Mouse (Mus musculus) mouse embryonic stem cell (cell line): Measurements from ENCODE around the gene Stag2.

Experiments
- in situ Hi-C, 2 experiments: fragments of 300-500 bp; cut with MboI; formaldehyde crosslinking; loops; 1 replicate in 1 of 2; 3 replicates in 1 of 2; pipeline ENCODE4 v1.14.3; 2019 to 2020; ENCODE audit warnings: low sequenced_read_pairs in 2 of 2, low pct_unique_long_range_greater_than_20kb in 1 of 2, mixed read lengths in 1 of 2; ENCODE audit not compliant: unreplicated experiment in 1 of 2

Gene Stag2

DNA sequence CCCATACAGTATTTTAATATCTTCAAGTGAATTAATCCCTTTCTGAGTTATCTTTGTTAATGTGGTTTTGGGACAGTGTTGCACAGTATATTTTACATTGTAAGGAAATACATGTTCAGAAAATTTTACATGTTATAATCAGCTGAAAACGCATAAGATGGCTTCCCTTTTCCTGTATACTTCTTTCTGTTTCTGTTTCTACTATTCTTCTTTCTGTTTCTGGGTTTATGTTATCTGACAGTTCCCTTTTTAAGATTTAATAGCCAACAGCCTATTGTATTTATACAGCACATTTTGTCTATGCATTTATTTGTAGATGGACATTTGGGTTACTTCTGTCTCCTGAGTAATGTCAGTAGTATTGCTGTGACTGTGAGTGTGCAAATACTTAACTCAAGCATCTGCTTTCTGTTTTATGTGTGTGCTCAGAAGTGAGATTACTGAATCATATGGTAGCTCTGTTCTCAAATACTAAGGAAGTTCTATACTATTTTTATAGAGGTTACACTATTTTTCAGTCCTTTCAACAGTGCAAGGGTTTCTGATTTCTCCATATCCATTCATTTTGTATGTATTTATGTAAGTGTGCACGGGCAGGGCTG, 39.8 kb downstream of the Stag2 start:
- in situ Hi-C loops, result no loop called here

DNA sequence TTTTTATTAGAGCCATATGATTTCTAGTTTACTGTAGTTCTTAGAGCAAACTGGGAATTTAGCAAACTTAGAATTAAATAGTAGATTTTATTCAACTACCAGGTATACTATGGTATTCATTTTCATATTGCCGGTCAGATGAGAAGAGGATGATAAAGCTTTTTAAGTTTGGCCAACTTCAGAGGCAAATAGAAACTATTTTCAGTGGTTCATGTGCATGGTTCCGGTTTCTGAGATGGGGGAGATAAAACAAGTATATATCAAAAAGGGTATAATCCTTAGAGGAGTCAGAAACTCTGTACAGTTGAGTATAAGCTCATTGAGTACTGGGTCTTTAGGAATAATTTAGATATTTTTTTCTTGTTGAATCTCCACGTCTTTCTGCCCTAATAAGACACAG, 45.5 kb downstream of the Stag2 start:
- in situ Hi-C loops, result no loop called here

DNA sequence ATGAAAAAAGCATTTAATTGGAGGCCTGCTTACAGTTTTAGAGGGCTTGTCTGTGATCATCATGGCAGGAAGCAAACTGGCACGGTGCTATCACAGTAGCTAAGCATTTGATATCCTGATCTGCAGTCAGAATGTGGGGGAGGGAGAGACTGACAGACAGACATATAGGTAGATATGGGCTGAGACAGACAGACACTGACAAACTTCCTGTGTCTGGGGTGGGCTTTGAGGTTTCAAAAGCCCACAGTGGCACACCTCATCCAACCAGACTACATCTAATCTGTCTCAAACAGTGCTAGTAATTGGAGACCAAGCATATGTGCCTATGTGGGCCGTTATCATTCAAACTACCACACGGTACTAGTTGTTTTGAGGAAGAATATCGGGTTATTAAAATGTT, 53.4 kb downstream of the Stag2 start:
- in situ Hi-C loops, result no loop called here

DNA sequence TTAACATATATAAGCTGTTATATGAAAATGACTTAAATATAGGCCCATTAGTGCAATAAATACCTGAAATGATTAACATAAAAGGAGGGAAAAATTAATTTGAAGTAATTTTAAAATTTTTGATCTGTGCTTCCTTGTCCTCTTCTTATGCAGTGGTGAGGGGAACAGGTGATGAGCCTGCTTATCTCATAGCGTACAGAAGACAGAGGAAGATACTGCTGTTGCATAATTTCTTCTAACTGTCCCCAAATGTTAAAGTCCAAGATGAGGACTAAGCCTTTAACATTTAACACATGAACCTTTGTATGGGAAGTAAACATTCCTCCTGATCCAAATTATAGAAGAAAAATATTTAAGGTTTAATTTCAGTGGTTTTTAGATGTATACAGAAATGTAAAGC, 66.6 kb downstream of the Stag2 start:
- in situ Hi-C loops, result no loop called here

DNA sequence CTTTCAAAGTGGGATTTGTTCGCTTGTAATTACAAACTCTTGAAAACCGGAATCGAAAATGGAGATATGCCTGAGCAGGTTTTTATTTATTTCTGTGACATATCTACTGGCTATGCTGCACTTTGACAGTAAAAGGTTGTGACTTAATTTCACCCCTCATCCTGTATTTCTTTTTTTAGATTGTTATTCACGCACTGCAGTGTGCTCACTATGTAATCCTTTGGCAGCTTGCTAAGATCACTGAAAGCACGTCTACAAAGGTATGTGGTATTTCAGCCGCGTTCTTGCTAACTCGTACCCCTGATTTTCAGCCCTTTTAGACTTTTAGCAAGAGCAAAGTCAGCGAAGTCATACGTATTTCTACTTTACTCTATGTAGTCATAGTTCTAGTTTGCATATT, 101.2 kb downstream of the Stag2 start:
- in situ Hi-C loops, result no loop called here

DNA sequence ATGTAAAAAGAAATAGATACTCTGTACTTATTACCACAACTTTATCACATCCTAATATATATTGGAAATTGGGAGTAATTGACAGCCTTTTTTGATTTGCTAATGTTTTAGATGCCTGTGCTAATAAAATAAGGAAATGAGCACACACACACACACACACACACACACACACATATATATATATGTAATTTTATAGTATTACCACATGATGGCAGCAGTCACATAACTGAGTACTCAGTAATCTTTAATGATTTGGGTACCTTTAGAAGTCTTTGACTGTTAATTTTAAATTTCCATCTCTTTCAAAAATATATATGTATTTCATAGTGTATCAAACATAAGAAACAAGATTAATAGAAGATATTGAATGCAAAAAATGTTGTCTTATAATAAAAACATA, 123.6 kb downstream of the Stag2 start:
- in situ Hi-C loops, result no loop called here

DNA sequence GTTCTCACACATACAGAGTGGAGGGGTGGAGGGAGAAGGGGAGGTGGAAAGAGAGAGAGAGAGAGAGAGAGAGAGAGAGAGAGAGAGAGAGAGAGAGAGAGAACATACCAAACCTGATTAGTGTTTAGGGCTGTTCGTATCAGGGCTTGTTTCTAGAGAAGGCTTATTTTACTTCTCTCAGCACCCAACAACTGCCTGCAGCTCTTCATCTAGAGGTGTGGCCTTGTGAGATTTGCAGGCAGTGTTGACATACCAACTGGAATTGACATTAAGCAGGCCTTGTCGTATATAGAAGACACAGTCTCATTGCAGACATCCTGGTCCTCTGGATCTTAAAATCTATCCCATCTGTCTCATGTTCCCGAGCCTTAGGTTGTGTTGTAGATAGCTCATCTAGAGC, 141.1 kb downstream of the Stag2 start:
- in situ Hi-C loops, result no loop called here

DNA sequence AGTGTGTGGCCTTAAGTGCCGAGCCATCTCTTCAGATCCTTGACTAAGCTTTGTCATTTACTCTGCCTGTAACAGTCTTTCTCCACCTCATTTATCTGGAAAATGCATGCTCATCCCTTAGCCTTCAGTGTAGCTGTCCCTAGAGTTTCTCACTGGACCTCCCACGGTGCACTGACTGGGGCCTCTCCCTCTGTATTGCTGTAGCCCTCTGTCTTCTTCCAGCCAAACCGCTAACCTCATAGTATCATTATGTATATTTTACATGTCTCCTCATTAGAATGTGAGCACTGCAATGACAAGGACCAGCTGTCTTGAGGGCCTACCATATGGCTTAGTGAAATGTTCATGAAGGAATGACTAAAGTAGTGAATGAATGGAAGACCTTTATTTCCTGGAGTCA, 166.1 kb downstream of the Stag2 start:
- in situ Hi-C loops, result no loop called here

DNA sequence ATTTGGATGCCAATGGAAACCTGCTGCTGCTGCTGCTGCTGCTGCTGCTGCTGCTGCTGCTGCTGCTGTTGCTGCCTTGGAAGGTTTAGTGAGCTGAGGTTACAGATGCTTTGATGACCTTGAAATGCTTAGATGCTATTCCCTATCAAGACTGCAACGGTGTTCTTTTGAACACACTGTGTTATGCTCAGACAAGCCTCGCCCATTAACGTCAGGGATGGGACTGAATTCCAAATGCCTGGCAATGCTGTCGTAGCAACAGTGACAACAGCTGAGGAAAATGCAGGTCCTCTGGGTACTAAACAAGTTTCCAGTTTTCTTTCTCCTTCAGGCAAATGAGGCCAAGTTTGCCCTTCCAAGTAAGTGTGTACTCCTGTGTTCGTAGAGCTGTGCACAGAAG, 171.3 kb downstream of the Stag2 start:
- in situ Hi-C loops, result no loop called here

DNA sequence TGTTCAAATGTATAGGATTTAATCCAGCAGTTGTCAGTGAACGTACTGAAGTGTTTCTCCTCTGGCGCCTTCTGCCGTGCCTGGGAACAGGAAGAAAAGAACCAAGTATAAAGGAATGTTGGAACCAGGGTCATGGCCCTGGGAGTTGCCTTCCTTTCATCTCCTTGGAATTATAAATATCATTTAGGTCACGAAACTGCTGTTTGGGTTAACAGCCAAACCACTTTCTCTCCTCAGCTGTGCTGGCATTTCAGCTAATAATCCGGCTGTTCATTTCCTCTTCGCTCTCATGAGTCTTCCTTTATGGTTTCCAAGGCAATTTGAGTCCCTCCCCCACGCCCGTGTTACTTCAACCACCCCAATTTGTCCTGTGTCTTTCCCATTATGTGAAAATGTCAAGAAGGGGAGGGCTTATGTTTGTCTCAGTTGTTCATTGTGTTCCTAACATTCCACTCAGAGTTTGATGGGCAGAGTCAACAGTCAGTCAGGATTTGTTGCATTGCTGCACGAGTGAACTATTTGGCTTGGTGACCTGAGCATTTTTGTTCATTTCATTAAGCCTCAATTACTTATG, 172.2 kb downstream of the Stag2 start:
- in situ Hi-C loops, result no loop called here

DNA sequence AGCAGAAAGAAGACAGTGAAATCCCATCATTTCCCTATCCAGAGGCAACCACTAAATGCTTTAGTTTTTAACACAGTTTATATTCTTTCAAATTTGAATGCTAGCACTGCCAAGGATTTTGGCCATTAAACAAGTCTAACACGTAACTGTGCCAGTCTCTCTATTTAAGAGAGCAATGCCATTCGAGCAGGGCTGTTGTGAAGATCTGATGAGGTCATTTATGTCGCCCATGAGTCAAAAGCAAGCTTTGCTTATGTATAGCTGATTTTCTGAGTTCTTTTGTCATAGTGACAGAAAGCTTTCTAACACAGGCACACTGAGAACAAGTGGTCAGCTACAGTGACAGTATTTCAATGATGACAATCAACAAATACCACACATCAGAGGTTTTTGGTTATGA, 175.7 kb downstream of the Stag2 start:
- in situ Hi-C loops, result no loop called here
